Mouse (Mus musculus) embryo, embryonic 9.5 days (tissue): ENCODE measurements at regions not wholly inside any gene's neighbourhood (a gene's known extent, or its start where the extent isn't known, plus 50 kb on each side); places are given as distances from the start of the nearest gene placed in this dataset.

Experiments used
- DNase-seq: peaks from one replicate; pipeline ENCODE4 v3.0.0-alpha.2; 2017; ENCODE audit errors: extremely low spot score

DNA sequence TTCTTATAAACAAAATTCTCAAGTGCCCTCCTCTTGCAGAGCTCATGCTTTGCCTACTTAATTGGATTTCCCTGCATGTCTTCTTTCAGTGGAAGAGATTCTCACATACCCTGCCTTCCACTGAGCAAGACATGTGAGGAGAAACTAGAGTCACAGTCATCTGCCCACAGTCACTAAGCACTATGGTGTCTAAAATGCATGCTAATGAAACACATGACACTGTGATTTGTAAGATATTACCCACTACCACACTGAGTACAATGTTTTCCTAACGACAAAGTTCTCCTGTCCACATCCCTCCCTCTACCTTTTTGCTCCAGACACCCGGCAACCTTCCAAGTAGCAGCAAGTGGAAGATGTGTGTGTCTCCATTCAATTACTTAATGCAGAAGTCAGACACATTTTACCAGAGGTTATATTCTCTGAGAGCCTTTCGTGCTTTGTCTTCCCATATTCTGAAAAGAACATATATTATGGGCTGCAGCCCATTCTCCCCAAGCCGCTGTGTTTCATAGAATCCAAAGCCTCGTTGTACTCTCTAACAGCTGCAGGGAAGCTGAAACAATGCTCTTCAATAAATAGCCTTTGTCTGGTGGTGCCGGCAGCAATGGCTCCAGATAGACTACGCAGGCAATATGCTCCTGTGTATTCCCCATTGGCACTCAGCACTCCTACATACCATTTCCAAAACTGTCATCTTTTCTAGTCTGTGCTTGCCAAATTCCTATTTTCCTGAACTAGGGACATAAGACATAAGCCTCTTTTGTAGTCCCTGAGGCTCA lies 670.7 kb downstream of the Poteg start:
- no peak for DNase-seq

DNA sequence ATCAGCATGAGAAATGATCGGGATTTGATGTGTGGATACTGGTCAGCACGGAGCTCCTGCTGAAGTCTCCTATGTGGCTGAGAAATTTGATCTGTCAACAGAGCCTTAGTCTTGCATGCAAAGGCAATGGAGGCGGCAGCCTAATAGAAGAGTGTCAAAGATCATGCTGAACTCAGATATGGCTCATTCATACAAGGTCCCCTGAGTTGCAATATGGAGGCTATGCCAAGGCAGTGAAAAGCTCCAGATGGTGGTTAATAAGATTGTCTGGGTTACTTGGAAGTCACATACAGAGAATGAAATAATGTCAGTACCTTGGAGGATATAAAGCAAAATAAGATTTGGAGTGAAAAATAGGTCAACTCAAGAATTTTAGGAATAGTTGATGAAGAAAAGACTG lies 677.6 kb downstream of the Poteg start:
- no peak for DNase-seq

DNA sequence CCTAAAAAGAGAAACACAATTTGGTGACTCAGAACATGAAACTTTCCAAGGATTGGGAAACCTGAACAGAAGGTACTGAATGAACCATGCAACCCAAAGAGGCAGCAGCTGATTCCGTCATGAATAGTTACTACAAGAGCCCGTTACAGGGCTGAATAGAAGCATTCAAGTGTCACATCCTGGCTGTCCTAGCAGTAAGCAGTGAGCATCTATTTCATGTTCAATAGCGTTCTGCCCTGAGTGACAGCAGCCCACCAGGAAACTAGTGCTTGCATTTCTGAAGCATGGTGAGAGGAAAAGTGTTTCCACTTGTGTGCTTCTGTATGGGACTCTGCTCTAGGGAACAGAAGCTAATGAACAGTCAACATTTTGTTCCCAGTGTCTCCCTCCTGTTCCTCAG lies 694.4 kb downstream of the Poteg start:
- DNase-seq, result no peak

DNA sequence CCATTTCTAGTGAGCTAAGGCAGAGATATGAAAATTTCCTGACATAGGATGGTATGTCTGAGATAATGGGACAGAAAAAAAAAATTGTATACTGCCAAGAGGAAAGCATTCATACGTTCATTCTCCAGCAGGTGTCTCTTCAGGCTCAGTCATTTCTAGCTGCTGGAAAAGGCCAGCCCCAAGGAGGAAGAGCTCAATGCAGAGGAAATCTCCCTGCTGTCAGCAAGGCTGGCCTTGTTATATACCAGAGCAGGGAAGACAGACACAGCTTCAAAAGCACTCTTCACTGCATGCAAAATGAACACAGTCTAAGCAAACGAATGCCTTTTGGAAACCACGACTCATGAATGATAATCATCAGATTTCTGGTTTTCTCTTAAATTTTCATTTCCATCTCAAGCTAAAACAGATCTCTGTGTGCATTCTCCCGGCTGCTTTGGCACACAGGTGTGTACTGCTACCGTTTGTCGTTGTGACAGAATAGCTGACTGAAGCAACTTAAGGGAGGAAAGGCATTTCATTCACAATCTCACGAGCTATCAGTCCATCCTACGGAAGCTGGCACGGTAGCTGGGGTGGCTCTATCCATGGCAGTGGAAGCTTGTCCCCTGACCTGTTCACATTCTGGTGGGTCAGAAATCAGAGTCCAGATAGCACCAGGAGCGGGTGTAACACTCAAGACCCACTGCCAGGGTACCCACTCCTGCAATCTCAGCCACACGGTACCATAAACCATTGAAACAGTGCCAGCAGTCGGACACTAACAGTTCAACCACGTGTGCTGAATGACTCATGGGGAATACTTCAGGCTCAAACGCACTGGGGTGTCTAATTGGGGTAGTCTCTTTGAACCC lies 701.4 kb downstream of the Poteg start:
- peak; percentile 12 for DNase-seq

DNA sequence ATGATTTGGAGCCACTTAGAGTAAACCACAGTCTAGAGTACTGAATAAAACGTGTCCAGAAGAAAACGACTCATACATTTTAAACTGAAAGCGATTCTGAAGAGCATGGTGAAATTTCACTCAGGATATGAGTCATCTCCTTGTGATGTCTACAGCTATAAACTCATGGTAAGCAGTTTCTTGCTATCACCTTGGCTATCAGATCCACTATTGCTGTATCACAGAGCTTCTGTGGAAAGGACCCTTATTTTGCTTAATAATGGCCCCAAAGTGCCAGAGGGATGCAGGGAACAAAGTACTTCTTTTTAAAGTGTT lies 701.9 kb downstream of the Poteg start:
- no peak for DNase-seq

DNA sequence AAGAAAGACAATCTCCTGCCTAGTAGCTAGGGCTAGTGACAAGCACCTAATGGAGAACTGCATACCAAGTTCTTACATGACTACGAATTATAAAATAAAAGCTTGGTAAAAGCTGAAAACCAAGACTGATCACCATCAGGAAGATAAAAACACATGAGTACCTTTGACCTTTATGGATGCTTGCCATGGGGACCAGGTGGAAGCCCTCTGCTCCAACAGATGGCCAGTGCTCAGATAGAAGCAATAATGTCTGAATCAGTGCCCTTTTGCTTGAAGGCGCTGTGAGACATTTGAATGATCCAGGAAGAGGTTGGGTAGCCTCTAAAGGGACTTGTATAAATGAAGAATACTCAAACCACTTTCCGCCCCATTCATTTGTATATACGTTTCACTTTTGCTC lies 713.2 kb downstream of the Poteg start:
- DNase-seq, result no peak

DNA sequence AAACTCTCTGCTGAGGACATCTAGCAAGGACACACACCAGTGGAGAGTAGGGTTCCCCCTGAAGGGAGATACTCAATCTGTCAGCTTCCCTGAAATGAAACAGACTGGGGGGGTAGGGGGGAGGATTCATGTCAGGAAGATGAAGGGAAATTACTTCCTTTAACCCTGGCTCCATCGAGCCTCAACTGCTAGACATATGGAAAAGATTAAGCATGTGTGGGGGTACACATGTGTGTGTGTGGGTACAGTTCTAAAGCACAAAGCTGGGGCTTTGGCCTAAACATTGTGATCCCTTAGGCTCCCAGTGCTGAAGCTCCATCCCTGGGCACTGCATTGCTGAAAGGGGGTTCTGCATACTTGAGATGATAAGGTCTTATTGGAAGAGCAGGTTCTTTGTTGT lies 720.6 kb downstream of the Poteg start:
- DNase-seq, result no peak

DNA sequence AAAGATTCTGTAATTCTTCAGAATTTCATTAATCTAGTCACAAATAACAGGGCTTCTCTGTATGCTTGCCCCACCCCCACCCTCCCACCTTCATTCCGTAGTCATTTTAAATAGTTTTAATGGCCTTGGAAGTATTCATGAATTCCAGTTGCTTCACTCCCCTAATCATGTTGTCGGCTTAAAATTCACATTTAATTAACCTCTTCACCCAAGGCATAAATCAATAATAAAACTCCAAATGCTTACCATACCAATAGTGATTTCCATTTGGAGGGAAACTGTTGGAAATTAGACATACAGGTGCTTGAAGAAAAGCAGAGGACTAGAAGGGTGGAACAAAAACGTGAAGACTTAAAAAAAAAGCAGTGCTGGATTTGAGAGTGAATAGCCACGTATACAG lies 724.0 kb downstream of the Poteg start:
- no peak for DNase-seq

DNA sequence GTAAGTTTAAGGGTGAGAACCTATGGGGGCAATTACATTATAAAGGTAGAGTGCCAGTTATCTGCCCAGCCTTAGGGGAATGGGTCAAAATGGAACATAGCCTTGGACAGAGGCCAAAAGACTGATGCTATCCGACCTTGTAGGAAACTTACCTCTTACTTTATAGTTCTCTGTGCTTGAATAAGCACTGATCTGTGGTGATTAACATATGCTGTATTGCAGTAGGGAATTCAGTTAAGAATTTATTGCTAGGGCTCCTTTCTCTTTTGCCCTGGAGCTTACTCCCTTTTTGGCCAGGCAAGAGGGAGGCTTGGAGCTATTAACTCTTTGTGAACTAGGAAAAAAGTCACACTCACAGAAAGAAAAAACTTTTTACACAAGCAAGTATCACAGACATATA lies 748.5 kb downstream of the Poteg start:
- no peak for DNase-seq

DNA sequence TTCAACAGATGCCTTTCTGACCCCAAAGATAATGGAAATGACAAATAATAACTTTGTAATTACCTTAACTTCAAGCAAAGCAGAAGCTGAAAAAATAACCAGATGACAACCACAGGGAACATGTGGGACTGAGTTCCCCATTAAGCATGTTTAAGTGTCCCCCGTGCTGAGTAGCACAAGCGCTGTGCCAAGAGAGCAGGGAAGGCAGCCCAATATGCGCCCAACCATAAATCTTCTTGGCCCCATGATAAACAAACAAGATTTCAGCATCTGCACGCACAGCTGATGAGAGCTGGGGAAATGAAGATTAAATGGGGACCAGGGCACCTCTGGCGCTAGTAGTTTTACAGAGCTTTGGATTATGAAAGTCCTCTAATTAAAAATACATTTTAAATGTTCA lies 788.1 kb downstream of the Poteg start:
- DNase-seq, result no peak

DNA sequence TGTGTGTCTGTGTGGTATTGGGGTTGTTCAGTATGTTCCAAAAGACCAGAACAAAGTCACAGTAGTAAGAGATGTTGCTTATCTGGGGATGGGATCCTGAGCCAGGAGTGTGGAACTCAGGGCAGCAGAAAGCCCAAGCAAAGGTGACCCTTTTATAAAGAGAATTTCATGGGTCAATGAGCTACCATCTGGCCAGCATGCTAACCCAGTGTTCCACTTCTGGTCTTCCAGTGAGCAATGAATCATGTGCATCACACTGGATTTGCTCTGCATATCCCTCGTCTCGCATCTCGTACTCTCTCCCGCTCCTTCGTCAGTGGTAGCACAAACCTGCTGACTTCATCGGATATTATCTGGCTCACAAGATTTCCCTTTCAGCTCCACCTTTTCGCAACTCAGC lies 791.9 kb downstream of the Poteg start:
- DNase-seq, result peak; percentile 14

DNA sequence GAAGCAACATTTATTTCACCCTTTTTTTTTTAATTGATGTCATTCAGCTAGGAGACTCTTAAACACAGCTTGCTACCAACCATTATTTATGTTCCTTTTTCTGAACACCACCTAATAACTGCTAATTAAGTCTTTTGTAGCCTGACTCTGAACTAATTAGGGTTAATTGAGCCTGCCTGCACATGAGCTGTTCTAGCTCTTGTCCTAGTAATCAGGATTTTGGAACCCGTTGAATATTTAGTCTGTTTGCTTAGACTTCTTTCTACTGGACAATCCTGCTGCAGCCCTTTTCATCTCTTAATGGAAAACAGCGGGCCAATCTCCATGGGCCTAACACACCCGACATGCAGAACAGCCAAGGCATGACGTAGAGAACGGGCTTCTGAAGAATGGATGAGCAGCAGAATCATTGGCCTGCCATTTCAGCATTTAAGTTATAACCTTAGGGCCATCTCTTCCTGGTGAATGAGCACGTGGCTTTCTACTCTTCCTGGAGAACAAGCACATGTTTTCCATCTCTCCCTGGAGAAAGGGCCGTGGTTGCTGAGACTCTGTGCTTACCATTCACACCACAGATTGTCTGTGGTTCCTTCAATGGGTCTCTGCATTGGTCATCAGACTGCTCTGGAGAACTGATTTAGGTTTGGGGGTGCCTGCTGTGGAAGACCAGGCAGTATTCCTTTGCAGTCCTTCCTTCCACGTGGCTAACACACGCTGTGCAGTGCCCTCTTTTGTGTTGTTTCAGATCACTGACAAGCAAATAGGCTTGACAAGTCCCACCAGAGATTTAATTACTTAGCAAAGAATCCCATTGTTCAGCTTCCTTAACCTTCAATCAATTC lies 805.1 kb downstream of the Poteg start:
- DNase-seq, result peak; percentile 13

DNA sequence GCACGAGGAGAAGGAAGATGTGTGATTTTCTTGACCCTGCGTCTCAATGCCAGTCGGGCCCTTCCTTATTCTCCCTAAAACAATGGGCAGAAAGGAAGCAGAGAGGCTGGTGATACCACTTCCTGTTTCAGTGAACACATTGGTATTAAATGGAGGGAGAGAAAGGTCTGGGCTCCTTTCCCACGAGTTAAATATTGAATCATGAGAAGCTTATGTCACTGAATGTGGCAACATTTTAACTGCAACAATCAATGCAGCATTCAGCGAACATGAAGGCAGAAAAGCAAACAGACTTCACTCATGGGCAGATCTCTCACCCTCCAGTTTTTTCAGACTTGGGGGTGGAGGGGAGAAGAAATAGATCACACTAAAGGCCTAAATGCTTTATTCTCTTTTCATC lies 819.8 kb downstream of the Poteg start:
- no peak for DNase-seq

DNA sequence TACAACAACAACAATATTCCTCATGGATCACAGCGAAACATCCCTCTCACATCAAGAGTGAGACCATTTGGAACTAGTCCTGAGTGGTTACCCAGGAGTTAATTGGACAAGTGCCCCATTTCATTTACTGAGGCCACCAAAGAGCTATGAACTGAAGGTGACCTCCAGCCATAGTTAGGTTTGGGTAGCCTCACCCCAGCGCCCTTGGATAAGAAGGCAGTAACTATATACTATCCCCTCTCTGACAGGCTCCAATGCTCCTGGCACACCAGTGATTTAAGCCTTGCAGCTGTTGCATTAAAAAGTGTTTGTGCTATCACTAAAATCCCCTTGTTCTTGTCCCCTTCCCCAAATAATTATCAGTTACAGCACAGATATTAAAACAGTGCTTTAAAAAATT lies 836.8 kb downstream of the Poteg start:
- no peak for DNase-seq

DNA sequence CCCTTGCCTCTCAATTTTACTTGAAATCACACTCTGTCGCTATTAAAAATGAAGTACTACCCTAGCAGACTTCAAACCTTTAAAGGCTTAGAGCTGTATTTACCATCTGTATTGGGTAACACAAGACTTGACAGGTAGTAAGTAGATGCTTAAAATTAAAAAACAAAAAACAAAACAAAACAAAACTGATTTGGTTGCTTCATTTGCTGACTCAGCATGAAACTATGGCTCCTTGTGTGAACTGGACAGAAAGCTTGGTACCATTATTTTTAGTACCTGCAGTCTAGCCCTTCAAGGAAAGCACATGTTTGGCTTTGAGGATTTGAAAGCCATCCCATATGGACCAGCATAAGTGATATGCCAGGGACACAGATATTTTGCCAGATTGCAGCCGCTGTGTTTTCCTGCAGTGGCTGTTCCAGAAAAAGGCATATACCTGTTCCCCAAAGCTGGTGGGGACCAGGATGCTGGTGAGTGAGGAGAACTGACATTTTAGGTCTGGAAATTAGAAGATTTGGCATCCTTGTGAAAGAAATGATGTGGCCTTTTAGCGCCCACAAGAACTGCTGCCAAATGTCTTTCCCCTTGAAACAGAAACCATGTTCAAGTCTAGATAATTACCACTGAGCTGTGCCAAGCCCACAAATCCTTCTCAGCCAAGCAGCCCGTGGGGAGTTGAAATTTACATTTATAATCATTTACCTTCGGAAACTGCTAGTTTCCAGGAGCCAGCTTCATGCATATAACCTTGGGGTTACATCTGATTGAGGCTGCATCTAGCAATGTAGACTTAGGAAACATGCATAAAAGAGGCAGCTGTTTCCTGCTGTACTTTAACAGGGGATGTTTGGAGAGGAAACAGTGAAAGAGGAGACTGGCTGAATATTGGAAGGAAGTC lies 851.7 kb downstream of the Poteg start:
- no peak for DNase-seq

DNA sequence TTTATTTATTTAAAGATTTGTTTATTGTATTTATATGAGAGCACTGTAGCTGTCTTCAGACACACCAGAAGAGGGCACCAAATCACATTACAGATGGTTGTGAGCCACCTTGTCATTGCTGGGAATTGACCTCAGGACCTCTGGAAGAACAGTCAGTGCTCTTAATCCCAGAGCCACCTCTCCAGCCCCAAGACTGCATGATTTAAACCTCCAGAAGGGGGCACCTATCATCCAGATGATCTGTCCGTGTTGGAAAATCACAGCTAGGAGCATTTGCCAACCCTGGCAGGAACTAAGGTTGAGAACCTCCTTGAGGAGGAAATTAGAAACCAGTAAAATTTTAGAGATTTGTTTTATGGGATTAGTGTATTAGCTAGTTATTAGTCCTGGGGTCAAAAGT lies 869.6 kb downstream of the Poteg start:
- no peak for DNase-seq

DNA sequence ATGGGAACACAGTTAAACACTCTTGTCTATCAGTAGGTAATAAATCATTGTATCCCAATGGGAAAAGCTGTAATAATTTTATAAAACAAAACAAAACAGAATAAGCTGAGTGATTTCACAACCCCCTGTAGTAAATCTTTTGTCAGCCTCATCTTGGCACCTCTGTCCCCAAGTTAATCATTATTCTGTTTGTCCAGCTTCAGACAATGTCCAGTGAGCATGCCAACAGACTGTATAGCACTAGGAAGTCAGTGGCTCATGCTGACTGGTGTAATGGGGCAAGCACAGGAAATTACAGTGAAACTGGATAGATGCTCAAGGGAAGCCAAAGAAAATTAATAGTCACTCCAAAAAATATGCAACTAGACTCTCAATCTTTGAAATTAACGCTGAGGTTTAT lies 885.9 kb downstream of the Poteg start:
- DNase-seq, result no peak

DNA sequence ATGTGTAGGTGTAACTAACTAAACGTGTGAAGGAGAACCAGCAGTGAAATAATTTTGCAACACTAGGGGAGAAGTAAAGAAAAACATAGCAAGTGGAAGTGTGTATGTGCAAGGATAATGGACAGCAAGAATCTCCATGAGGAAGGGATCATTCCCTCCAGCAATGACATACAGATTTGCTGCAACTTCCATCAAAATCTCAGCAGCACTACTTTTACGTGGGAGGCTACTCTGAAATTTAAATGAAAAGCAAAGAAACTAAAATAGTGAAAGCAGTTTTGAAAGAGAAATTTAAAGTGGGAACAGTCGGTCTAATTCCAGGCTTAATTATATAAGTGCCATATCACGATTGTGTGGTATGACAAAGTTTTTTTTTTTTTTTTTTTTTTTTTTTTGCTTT lies 890.0 kb downstream of the Poteg start:
- DNase-seq, result no peak

DNA sequence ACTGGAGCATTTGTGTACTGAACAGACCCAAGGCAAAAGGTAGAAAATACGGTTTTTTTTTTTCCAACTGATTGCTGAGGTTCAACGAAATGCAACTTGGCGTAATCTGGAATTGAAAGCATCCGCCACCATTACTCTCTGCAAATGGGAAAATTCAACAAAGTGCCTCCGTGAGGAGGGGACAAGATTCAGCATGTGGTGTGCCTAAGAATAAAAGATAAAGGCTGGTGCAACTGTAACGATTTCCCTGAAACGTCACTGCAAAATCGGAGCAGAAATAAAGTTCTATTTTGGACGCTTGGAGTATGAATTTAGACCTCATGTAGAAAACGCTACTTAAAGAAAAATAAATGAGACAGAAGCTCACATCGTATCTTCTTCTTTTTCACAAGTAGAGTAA lies 893.8 kb downstream of the Poteg start:
- no peak for DNase-seq

DNA sequence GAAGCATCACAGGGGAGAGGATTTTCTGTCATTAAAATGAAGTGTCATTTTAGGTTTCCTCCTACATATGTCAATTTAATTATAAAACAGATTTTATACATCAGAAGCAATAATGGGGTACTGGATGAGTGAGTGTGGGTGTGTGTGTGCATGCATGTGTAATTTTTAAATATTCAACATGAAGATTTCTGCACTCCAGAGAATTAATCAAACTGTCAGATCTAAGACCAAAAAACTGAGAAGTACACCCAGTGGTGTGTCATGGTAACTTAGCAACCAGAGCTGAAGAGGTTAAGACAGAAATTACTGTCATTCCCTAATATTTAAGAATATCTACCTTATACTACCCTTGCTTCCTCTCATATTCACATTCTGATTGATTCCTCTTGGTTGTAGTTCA lies 919.0 kb downstream of the Poteg start:
- DNase-seq, result no peak

DNA sequence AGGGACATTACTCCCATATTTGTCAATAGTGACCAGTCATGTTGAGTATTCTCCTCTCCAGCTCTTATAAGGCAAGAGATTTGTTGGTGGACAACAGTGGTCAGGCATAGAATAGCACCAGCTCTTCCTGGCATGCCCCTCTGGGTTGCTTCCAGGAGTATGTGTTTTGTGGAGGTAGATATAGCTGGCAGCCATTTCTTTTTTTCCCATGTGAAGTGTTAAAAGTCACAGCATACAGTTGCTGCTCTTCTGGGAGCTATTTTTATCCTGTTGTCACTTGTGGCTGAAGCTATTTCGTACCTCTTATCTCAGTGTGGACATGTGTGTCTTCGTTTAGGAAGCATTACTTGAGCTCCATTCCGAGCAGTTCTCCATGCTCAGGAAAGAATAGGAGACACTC lies 919.9 kb downstream of the Poteg start:
- no peak for DNase-seq

DNA sequence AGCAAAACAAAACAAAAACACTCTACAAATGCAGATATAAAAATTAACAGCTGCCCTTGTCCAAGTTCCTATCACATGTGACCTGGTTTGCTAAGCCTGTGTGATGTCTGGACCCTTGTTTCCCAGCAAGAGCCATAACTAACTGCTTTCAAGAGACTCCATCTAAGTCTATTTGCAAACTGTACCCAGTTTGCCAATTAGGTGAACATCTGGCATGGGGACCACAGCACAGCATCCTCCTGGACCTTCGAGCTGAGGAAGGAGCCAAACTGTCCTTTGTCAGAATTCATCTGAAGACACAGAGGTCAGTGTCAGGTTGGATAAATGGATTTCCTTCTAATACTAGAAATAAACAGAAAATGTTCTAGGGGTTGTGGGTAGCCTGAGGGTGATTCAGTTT lies 924.3 kb downstream of the Poteg start:
- no peak for DNase-seq
